Mouse (Mus musculus): ENCODE measurements at regions not wholly inside any gene's neighbourhood (a gene's known extent, or its start where the extent isn't known, plus 50 kb on each side); places are given as distances from the start of the nearest gene placed in this dataset.

DNA sequence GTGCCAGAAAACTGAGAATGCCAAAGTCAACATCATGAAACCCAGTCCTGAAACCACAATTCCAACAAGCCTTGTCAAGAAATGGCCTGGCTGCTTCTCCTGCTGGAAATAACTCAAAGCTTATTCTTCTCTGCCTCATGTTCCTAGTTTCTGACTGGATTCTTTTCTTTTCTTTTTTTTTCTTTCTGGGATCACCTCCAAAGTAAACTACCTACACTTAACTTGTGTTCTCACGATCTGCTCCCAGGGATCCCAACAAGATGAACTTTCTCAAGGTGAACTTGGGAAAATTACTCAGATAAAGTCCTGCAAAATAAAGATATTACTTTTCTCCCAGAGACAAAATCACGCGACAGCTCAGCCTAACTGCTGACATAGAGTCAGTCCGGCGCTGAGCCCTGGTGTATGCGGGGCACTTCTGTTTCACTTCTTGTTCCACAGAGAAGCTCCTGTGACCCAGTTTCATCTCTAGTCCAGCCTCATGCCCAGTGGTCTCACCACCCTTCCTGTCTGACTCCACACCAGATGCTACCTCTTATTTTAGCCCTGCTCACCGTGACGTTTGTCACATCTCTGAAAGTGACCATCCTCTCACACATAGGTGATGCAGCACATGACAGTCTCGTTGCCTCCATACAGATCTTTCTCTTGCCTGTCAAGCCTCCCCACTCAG is 53.0 kb upstream of the Eed start:
- no peaks in the 10 kb centered on the region; a peak in 1 of 4 replicates for H3K27me3 ChIP-seq (ENCODE audit: control insufficient read depth in 1 of 2, insufficient read depth in 2 of 2, low read length in 2 of 2)
- H3K27ac ChIP-seq (ENCODE audit: control insufficient read depth, low read depth, low read length), result no peak overlapping the region
- no peak for DNase-seq (ENCODE audit: low read depth, low spot score)
- TF ChIP-seq UBTF (IDR thresholded peaks at IDR 0.05; ENCODE audit: borderline replicate concordance, insufficient read depth, low read depth, low read length) (no peak), ETS1 (IDR thresholded peaks at IDR 0.05; ENCODE audit: low read depth, low read length) (no peak), TCF12 (IDR thresholded peaks at IDR 0.05; ENCODE audit: low read depth, low read length) (no peak), CHD2 (IDR thresholded peaks at IDR 0.05; ENCODE audit: low read length) (no peak), HCFC1 (IDR thresholded peaks at IDR 0.05; ENCODE audit: low read depth, low read length) (no peak), MXI1 (IDR thresholded peaks at IDR 0.05; ENCODE audit: low read depth, low read length) (no peak), CTCF (IDR thresholded peaks at IDR 0.05 in 2 of 3, conservative IDR thresholded peaks at IDR 0.05 in 1 of 3; ENCODE audit: control insufficient read depth in 1 of 3, insufficient read depth in 1 of 3, low read depth in 2 of 3, low read length in 3 of 3, poor library complexity in 1 of 3, severe bottlenecking in 1 of 3) (no peak), POLR2A (IDR thresholded peaks at IDR 0.05; ENCODE audit: control insufficient read depth in 1 of 2, insufficient read depth in 1 of 2, low read depth in 1 of 2, low read length in 2 of 2, poor library complexity in 1 of 2) (no peak), MYB (IDR thresholded peaks at IDR 0.05; ENCODE audit: low read depth, low read length) (no peak), BHLHE40 (IDR thresholded peaks at IDR 0.05; ENCODE audit: borderline replicate concordance, low read depth, low read length) (no peak), POLR2AphosphoS5 (IDR thresholded peaks at IDR 0.05; ENCODE audit: borderline replicate concordance, low read depth, low read length) (no peak), RCOR1 (IDR thresholded peaks at IDR 0.05; ENCODE audit: low read depth, low read length) (no peak), GATA1 (IDR thresholded peaks at IDR 0.05; ENCODE audit: low read depth, low read length) (no peak), JUND (IDR thresholded peaks at IDR 0.05; ENCODE audit: low read depth, low read length) (no peak), TBP (IDR thresholded peaks at IDR 0.05; ENCODE audit: low read depth, low read length) (no peak), SMC3 (IDR thresholded peaks at IDR 0.05; ENCODE audit: low read depth, low read length) (no peak), NRF1 (IDR thresholded peaks at IDR 0.05; ENCODE audit: insufficient read depth, low read depth, low read length, poor library complexity, severe bottlenecking) (no peak), ZC3H11A (IDR thresholded peaks at IDR 0.05; ENCODE audit: low read depth, low read length) (no peak)
- no peaks in the 10 kb centered on the region for H3K4me1 ChIP-seq (ENCODE audit: control insufficient read depth in 1 of 2, insufficient read depth in 2 of 2, low read length in 2 of 2)
- H3K9me3 ChIP-seq (replicated peaks; ENCODE audit: insufficient read depth, low read length), result no peaks in the 10 kb centered on the region
- no peak overlapping the region for H3K9ac ChIP-seq (ENCODE audit: control insufficient read depth, low read depth, low read length, poor library complexity, severe bottlenecking)
- no peaks in the 10 kb centered on the region for H3K36me3 ChIP-seq (ENCODE audit: control insufficient read depth in 1 of 2, insufficient read depth in 2 of 2, low read length in 2 of 2)
- no peaks in the 10 kb centered on the region for H3K79me2 ChIP-seq (ENCODE audit: control insufficient read depth, insufficient read depth, low read length, poor library complexity)
- H3K4me3 ChIP-seq (ENCODE audit: control insufficient read depth in 1 of 2, insufficient read depth in 1 of 2, low read depth in 2 of 2, low read length in 2 of 2), result no peak overlapping the region

DNA sequence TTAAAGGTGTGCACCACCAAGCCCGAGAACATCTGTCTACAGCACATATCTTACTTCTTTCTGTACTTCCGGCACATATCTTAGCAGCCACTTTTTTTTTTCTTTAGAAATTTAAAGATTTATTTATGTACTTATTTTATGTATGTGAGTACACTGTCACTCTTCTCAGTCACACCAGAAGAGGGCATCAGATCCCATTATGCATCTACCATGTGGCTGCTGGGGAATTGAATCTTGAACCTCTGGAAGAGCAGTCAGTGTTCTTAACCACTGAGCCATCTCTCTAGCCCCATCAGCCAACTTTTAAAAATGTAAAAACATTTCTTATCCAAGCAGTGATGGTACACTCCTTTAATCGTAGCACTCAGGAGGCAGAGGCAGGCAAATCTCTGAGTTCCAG is 53.7 kb upstream of the Eed start:
- peaks cover 0 to 3% of the 10 kb centered on the region in 2 experiments; a peak in 1 of 4 replicates for H3K4me1 ChIP-seq (ENCODE audit: control insufficient read depth in 1 of 2, insufficient read depth in 2 of 2, low read length in 2 of 2)
- DNase-seq (ENCODE audit: low read depth, low spot score), result no peak
- H3K4me3 ChIP-seq (ENCODE audit: control insufficient read depth in 1 of 2, insufficient read depth in 1 of 2, low read depth in 2 of 2, low read length in 2 of 2), result no peak overlapping the region
- H3K27me3 ChIP-seq (ENCODE audit: control insufficient read depth in 1 of 2, insufficient read depth in 2 of 2, low read length in 2 of 2), result no peaks in the 10 kb centered on the region; a peak in 1 of 4 replicates
- H3K79me2 ChIP-seq (ENCODE audit: control insufficient read depth, insufficient read depth, low read length, poor library complexity), result no peaks in the 10 kb centered on the region
- no peaks in the 10 kb centered on the region; a peak in 1 of 4 replicates for H3K36me3 ChIP-seq (ENCODE audit: control insufficient read depth in 1 of 2, insufficient read depth in 2 of 2, low read length in 2 of 2)
- no peak overlapping the region for H3K27ac ChIP-seq (ENCODE audit: control insufficient read depth, low read depth, low read length)
- no peak overlapping the region for H3K9ac ChIP-seq (ENCODE audit: control insufficient read depth, low read depth, low read length, poor library complexity, severe bottlenecking)
- TF ChIP-seq USF2 (IDR thresholded peaks at IDR 0.05; ENCODE audit: borderline replicate concordance in 1 of 2, insufficient read depth in 1 of 2, low read depth in 1 of 2, low read length in 2 of 2) (no peak), TBP (IDR thresholded peaks at IDR 0.05; ENCODE audit: low read depth, low read length) (no peak), CTCF (IDR thresholded peaks at IDR 0.05 in 2 of 3, conservative IDR thresholded peaks at IDR 0.05 in 1 of 3; ENCODE audit: control insufficient read depth in 1 of 3, insufficient read depth in 1 of 3, low read depth in 2 of 3, low read length in 3 of 3, poor library complexity in 1 of 3, severe bottlenecking in 1 of 3) (no peak), BHLHE40 (IDR thresholded peaks at IDR 0.05; ENCODE audit: borderline replicate concordance, low read depth, low read length) (no peak), ZC3H11A (IDR thresholded peaks at IDR 0.05; ENCODE audit: low read depth, low read length) (no peak)
- no peaks in the 10 kb centered on the region for H3K9me3 ChIP-seq (replicated peaks; ENCODE audit: insufficient read depth, low read length)

All from MEL (cell line).